Mouse (Mus musculus) right cerebral cortex, postnatal 10 days (tissue): ENCODE measurements at regions not wholly inside any gene's neighbourhood (a gene's known extent, or its start where the extent isn't known, plus 50 kb on each side); places are given as distances from the start of the nearest gene placed in this dataset.

ENCODE experiments used
- DNase-seq, 2 experiments: peaks; one replicate each; pipeline ENCODE4 v3.0.0; 2021; ENCODE audit warnings: low spot score in 2 of 2

- DNase-seq, result peak; percentile 24 to 50
Measured at GRCm38 (mm10) chr17:94553400-94553799, 196.4 kb downstream of the Mettl4 start.

GRCm38 (mm10) chr17:94528765-94529164 lies 221.1 kb downstream of the Mettl4 start:
- DNase-seq, result peak in 1 of 2 experiments; percentile 48
